Mouse (Mus musculus): ENCODE data around the gene Cd4.

DNA sequence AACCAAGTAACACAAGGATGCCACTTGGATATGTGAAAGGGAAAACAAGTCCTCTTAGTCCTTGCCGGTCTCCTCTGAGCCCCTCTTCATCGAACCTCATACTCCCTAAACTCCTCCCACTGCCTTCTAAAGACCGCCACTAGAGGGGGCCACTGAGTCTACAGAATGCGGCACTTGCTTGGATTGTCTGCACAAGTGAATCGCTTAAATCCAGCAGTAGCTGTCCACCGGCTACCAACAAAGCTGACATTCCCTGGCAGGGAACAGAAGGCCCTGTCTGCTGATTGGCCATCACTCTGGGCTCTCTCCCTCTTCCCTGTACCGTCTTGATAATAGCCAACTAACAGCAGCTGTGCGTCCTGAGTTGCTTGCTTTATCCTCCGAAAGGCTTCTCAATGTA, 40.7 kb downstream of the Cd4 start:
- TF ChIP-seq POLR2A (IDR thresholded peaks at IDR 0.05; ENCODE audit: low read depth, low read length): no peak
- peak; percentile 97; the same call in 1 of the 2 replicates for TF ChIP-seq CTCF (IDR thresholded peaks at IDR 0.05; ENCODE audit: extremely low read depth, insufficient read length, insufficient replicate concordance, low read depth, low read length)

All from small intestine, adult 2 months (tissue).